Mouse (Mus musculus): ENCODE results near the gene Rufy1.

Rufy1 gene

DNA sequence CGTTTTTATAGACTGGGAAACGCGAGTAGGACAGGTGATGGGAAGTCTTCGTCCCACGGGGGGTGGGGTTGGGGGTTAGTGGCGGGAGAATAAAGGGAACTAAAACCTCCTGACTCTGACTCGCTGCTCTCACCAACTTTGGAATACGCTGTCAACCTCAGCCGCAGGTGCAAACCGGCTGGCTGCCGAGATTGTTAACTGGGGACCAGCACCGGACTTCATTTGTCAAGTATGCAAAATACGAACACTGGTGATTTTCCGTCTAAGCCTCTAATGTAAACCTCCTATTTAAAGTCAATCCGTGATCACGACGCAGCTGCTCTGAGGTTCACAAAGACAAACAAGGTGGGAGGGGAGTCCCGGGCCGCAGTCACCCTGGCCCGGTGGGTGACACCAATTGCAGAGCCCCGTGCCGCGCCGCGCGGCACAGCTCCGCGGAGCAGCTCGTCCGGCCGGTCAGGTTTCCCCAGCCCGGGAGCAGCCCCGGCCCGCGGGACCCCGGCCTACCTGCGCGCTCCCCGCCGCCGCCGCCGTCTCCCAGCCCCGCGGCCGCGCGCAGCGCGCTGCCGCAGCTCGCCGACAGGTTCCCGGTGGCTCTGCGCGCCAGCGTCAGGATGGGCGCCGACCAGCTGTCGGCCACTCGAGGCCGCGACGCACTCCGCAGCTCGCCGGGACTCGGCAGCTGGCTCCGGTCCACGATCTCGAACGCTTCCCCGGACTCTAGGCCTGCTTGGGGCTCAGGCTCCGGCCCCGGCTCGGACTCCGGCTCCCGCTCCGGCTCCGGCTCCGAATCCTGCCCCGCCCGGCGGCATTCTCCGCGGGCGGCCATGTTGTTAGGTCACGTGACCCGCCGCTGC, at the start of gene Rufy1:
TSS of gene Rufy1 (minus strand) at position 849 of the 857 bp plus-strand sequence.
- peak; percentile 90 to 93 for DNase-seq

DNA sequence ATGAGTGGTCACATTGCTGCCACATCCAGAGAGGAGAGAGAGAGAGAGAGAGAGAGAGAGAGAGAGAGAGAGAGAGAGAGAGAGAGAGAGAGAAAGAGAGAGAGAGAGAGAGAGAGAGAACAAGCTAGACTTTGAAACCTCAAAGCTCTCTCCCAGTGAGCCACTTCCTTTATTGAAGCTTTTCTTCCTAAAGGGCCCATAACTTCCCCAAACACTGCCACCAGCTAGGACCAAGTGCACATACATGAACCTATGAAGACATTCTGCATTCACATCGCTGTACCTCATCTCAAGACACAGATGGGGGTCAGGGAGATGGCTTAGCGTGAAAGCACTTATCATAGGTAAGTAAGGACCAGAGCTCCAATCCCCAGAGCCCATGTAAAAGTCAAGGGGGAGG, 47.1 kb upstream of the Rufy1 start:
- no peak for DNase-seq

DNA sequence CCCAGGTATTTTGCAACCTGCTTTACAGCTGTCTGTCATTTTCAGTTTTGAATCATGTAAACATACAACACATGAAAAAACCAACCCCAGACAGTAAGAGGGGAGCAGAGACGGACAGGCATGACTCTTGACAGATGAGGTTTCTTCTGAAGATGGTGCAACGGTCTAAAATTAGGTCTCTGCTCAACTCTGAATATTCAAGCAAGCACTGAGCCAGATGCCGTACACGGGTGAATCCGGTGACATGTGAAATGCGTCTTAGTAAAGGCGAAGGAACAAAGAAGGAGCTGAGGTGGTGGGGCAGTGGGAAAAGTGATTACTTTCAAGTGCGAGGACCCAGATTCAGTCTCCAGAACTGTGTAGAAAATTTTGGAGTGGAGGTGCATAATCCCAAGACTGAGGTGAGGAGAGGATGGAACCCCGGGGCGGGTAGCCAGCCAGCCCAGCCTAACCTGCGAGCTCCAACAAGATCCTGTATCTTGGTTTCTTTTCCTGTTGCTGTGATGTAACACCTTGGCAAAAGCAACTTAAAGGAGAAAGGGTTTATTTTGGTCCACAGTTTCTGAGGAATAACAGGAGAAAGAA, 46.7 kb upstream of the Rufy1 start:
- no peak for DNase-seq

DNA sequence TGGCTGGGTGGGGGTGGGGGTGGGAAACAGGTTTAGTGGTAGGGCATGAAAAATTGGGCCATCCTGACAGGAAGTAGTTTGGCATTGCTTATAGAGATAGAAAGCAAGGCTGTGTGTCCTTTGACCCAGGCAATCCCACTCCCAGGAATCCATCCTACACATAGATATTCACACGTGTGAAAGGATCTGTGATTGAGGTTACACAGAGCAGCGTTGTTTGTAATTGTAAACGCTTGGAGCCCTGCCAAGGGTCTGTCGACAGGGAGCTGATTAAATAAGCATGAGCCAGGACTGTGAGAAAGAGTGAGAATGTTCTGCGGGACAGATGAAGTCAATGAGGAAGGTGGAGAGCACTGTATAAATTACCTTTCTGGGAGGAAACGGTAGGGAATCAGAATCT, 46.0 kb upstream of the Rufy1 start:
- DNase-seq: peak in 1 of 2 experiments; percentile 17

DNA sequence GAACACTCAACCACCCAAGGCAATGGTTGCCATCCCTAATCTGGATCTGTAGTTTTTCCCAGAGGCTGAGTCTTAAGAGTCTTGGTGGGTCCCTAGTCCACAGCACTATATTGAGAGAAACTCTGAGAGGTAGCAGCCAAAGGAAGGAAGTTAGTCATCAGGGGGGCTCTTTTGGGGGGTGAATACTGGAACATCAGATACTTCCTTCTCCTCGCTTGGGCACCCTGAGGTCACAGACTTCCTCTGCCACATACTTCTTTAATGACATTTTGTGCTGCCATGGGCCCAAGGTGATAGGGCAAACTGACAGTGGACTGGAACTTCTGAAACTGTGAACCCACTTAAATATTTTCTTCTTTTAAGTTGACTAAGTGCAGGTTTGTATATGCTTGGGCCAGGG, 43.0 kb upstream of the Rufy1 start:
- no peak for DNase-seq

DNA sequence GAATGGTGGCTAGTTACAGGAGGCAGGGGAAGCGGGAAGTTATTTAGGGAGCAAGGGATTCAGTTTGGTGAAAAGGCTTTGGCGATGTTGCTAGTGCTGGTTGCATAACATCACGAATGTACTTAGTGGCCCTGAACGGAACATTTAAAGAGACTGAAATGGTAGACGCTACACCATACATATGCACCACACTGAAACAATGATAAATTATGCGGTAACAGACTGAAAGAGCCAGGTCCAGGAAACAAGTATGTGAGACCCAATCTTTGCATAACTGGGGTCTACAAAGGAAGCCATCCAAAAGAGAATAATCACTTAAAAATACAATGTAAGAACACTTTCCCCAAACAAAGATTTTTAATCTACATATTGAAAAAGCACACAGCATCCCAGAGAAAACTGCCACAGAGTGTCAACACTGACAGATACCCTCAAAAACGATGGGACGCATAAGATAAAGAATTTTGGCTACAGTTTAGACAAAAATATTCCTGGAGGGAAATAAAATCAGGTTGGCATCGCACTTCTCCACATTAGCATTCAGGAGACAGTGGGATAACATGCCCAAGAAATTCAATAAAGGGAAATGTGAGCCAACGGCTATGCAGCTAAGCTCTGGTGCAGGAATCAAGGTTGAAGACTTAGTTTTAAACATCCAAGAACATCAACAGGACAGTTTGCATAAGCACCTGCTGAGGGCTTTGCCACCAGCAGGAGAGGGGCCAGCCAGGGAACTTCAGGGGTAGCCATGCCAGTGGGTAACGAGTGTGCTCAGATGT, 41.4 kb upstream of the Rufy1 start:
- DNase-seq: no peak

DNA sequence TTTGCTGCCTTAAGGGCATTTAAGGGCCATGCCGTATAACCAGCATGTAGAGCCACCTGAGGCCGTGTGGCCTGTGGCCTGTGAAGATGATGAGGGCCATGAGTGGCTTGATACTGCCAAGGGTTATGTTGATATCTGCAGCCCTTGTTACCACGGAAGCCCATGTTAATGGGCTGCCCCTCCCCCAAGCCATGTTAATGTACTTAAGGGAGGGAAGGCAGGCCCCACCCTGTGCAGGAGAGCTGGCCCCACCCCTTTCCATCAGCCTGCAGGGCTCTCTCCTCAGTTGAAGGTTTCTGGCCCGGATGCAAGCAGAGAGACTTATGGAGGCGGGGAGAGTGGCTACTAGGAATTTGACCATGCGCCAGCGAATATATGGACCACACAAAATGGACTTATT, 30.6 kb upstream of the Rufy1 start:
- DNase-seq: no peak

DNA sequence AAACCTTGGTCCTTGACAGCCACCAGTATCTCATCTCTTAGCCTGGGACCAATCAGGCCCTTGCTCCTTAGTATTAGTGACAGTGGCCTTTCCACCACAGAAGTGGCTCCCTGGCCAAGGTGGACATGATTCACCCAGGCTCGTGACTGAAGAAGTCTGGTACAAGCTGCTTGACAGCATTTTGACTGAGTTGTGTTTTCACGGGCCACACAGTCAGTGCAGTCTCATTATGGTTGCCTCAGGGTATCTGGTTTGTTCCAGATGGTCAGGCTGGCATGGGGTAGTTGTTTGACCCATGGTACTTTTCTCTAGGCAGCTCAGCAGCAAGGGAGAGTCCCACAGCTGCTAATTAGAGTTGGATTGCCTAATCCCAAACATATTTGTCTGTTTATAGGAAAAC, 28.3 kb upstream of the Rufy1 start:
- peak; percentile 8 to 29 for DNase-seq

DNA sequence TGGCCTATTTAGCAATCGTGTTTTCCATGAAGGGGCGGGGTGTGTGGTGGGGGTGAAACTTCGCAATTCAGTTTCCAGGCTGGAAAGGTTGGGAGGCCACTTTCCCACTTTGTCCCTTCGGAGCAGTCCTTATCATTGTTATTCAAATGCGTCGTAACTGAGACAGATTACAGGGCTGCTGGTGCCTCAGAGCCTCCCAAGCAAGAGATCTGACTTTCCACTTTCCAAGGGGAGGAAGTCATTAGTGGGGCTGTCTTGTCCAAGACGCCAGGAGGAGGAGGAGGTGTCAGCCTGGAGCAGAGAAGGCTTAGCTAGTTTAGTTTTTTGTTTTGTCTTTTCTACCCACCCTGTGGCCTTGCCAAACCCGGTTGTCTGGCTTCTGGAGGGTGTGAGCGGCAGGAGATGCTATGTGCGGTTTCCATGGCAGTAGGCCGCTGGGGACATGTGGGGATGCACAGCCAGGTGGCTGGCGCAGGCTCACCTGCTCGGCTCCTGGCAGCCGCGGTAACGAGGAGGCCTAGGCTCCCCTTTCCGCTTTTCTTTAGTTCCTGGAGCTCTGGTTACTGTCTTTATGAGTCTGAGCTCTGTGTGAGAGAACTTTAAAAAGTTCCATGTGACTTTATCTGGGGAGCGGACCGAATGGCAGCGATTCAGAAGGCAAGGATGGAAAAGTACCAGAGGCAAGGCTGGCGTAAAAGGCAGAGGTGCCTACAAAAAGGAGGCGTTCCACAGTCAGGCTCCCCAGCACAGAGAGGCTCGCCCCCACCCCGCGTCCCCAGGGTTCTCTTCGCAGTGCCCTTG, 26.4 kb upstream of the Rufy1 start:
- DNase-seq: peak; percentile 53 to 54

DNA sequence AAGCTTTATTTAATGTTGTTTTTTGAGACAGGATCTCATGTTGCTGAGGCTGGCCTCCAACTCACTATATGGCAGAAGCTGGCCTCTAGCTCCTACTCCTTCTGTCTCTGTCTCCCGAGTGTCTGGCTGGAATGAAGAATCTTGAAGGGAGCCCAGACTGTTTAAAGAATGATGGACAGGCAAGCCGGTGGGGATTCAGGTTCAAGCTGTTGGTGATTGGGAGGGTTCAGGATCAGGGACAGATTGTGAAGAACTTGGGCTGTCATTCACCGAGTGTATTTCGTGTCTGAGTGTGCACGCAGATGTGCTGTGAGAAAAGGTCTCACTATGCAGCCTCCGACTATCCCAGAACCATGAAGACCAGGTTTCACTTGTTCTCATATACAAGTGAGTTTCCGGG, 25.5 kb upstream of the Rufy1 start:
- no peak for DNase-seq

DNA sequence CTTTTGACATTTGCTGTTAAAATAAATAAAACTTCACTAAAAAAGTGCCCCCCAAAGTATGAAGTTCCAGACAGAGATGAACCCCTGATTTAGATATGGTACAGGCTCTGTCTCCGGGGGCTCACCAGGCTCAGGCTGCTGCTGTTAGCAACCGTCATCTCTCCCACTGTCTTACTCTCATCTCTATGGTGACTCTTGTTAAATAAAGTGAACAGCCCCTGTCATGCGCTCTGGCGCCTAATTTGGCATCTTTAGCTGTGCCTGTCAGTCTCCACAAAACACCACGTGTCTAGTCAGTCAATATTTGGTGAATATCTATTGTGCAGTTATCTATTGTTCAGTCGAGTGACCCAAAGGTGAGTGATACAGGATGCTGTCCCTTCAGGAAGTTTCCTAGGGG, 24.0 kb upstream of the Rufy1 start:
- no peak for DNase-seq

DNA sequence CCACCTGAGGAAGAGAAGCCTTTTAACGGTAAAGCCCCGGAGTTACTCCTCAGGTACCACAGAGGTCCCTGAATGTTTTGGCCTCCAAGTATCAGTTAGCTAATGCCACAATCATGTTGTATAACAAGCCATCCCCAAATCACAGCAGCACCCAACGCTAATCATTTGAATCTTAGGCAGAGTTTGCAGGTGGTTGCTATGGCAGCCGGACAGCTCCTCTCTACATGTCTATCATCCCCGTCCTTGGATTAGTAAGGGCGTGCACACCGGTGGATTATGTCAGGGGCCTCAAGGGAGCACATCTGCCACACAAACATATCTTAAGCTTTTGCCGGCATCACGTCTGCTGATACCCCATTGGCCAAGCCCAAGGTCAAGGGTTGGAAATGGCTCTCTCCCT, 19.3 kb upstream of the Rufy1 start:
- DNase-seq: no peak

DNA sequence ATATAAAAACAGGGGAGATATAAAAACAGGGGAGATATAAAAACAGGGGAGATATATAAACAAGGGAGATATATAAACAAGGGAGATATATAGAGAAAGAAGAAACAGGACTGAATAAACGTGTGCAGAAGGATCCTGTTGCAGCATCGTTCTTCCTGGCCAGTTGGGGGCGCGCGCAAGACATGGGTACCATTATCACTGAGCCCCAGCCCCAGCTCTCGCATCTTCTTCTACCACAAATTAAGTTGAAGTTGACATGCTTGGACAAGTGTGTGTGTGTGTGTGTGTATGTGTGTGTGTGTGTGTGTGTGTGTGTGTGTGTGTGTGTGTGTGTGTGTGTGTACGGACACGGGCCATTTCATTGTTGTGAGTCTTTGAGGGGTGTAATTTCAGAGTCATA, 17.2 kb upstream of the Rufy1 start:
- peak in 1 of 2 experiments; percentile 25 for DNase-seq

DNA sequence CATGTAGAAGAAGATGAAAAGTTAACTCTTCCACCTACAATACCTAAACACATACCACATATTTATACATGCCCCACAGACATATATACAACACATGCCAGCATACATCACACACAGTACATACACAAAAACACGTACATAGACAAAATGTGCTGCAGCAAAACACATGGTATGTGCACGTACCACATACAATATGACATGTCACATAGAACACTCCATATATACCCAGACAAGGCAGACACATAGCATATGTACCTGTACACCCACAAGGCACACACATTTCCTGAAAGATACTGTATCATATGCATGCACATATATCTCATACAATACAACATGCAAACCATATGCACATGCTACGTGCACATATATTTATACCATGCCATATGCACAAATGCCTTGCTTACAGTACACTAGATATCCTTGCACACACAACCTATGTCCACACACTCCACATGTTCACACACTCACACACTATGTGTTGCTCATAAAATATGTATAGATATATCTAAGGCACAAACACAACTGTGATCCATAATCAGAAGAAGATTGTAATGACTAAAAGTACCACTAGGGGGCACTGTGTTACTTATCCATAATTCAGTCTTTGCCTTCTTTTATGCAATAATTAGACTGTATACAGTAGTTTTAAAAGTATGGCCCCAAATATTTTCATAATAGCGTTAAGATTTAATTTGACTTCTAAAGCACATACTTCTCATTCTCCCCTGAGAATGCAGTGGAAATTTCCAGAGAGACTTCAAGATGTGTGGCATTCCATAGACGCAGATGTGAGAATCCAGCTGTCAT, 12.5 kb upstream of the Rufy1 start:
- no peak for DNase-seq

DNA sequence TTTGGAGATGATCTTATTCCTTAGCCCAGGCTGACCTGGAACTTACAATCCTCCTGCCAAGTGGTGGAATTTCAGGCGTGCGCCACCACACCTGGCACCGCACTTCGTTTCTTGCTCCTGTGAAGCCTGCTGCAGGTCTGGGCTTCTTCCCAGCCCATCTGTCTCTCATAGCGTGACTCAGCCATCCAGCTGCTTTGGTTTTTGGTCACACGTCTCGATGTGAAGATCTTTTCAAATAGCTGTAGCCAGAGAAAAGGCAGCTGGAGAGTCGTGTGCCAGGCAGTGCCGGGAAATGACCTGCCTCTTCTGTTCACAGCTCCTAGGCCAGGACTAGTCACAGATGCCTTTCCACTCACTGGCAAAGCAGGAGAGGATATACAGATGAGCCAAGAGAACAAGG, 10.7 kb upstream of the Rufy1 start:
- DNase-seq: no peak

DNA sequence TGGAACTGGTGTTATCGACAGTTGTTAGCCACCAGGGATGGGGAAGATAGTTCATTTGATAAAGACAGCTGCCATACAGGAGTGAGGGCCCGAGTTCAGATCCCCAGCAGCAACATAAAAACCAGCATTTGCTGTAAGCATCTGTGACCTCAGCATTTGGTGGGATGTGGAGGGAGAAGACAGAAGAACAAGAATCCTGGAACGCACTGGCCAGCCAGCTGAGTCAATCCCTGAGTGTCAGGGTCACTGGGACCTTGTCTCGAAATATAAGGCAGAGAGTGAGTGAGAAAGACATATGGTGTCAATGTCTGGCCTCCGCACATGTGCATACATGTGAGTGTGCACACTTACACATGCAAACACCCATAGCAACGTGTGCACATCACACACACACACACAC, 9.8 kb upstream of the Rufy1 start:
- no peak for DNase-seq

DNA sequence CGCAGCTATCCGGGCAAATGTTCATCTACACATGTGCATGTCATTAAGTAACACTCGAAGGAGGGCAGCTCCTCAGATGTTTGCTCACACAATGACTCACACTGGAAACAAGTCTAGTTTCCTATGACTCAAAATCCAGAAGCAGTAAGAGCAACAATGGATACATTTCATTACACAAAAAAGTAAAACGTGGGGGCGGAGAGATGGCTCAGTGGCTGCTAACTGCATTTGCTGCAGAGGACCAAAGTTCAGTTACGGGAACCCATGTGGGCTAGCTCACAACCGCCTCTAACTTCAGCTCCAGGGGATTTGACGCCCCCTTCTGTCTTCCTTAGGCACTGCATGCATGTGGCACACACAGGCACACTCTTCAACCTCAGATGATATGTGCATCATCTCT, 8.9 kb upstream of the Rufy1 start:
- DNase-seq: no peak

DNA sequence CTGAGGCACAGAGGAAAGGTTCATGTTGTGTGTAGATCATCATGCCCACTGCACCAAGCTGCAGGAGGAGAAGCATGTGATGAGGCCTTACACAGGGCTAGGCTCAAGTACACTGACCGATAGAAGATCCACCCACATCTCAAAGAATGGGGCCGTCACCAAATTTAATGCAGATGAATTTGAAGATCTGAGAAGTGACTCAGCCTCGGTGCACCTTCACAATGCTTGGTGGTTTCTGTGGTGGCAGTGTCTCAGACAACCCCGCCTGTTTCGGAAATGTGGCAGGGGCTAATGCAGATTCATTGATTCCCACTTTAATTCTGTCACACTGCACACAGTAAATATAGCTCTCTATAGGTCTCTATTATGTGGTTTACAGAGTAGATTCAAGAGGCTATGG, 2.0 kb upstream of the Rufy1 start:
- no peak for DNase-seq

DNA sequence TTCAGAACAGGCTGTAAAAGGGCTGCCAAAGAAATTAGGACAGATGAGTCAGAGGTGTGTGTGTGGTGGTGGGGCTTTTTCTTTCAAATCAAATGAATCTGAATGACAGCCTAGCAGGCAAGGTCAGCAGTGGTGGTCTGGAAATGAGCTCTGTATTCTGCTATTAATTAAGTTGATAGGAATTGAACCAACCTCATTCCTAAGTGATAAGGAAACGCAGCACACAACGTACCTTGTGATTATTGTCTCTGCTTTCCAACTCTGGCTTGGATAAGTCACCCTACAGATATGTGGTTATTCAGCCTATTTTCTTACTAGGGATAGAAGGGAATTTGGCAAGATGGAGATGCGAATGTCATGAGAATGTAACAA, 1.1 kb upstream of the Rufy1 start:
- no peak for DNase-seq

DNA sequence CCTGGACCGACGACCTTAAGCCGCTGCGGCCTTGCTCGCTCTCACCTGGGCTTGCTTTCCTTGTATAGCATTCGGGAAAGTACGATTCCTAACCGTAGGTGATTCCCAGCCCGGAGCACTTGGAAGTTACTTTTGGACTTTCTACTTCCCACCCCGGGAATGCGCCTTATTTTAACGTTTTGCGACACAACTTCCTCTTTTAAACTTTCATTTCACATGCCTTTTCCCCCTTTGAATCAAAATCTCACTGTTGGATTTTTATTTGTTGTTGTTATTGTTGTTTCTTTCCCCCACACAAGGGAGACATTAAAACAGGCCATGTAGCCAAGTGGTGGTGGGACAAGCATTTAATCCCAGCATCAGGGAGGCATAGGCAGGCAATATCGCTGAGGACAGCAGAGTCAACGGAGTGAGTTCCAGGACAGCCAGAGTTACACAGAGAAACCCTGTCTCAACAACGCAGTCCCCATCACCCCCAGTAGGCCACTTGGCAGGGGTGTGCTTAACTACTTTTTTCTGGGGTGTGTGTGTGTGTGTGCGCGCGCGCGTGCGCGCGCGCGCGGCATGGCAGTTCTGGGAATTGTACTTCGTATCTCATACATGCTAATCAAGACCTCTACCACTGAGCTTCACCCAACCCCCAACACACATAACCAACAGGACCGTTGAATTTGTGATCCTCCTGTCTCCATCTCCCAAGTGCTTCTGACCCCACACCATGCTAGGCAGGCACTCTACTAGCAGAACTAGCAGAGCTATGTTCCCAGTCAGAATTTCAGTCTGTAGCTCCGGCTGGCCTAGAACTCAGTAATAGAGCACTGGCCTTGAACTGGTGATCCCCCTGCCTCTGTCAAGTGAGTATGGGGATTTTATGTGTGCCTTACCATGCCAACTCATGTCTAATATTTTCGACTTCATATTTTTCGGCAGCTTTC, 476 bp upstream of the Rufy1 start:
- peak in 1 of 2 experiments; percentile 24 for DNase-seq

DNA sequence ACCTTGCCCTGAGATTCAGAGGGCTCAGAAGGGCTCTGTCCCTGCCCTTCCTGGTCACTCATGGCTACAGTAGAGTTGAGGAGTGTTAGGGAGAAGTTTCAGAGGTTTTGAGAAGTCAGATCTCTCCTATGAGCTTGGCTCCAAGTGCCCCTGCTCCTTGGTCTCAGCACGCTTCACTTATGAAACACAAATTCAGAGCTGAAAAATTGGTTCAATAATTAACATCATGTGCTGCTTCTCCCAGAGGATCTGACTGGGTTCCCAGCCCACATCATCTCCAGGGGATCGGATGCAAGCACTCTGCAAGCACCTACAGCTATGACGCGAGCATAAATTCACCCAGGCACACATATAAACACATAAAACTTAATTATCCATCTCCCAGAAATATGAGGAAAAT, 4.9 kb downstream of the Rufy1 start:
- DNase-seq: peak in 1 of 2 experiments; percentile 58
